Mouse (Mus musculus): Measurements from ENCODE around the gene Rpa1. TPM values are rescaled to one million over a fixed set of nuclear protein-coding genes. Genes with fewer than 3 reads are reported as not detected.

The Rpa1 gene
- polyA plus RNA-seq, 1 experiment, result 62.8 TPM

DNA sequence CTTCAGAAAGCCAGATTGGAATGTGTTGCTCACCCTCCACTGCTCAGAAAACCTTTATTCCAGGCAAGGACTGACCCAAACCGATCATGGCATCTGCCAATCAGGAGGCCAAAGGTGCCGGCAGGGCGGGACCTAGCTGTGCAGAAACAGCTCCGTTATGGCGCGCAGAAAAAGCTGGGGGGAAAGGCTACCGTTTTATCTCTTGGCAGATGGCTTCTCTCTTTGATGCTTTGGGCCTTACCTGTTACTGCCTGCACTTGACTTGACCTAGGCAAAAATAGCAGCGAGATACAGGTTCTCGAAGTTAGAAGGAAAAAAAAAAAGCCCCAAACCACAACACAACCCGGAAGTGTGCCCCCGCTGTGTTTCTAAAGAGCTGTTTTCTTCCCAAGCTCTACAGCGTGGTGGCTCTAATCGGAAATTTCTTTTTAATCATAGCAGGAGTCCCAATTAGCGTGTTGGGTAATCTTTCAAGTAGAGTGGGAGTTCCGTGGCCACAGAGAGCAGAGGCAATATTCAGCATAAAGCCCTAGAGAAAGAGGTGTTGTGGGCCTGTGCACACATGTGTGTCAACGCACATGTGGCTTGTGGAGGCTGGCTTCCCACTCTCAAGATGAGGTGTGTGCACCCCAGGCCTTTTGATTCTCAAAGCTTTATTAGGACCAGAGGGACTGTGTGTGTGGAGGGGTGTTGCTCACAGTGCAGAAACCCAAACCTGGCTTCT lies 68.6 kb downstream of the Rpa1 start:
- peak; percentile 60 for DNase-seq

GRCm38 (mm10) chr11:75279013-75279341 lies 69.1 kb downstream of the Rpa1 start:
- peak overlapping the region; percentile 79 for H3K27ac ChIP-seq (ENCODE audit: control insufficient read depth, insufficient read depth, low read length)

More for the DNA sequence above, 68.6 kb downstream of the Rpa1 start:
- TF ChIP-seq POLR2A (IDR thresholded peaks at IDR 0.05; ENCODE audit: control insufficient read depth, extremely low read depth, insufficient read depth, low read length, poor library complexity), result no peak
- TF ChIP-seq CTCF (IDR thresholded peaks at IDR 0.05; ENCODE audit: borderline replicate concordance, control insufficient read depth, extremely low read depth, insufficient read depth, low read length, poor library complexity), result no peak
- Histone ChIP-seq H3K36me3 (ENCODE audit: control insufficient read depth, insufficient read depth, low read length) (no peaks in the 10 kb centered on the region), H3K27ac (ENCODE audit: control insufficient read depth, insufficient read depth, low read length) (peak overlapping the region; percentile 79), H3K4me3 (ENCODE audit: control insufficient read depth, insufficient read depth, low read length) (peak overlapping the region; percentile 46), H3K27me3 (ENCODE audit: control insufficient read depth, insufficient read depth, low read length) (no peaks in the 10 kb centered on the region), H3K4me1 (replicated peaks; ENCODE audit: control insufficient read depth, insufficient read depth, low read length) (peaks cover 48% of the 10 kb centered on the region)
- WGBS, result 3% methylated on average over 16 of the region's 16 CpGs

DNA sequence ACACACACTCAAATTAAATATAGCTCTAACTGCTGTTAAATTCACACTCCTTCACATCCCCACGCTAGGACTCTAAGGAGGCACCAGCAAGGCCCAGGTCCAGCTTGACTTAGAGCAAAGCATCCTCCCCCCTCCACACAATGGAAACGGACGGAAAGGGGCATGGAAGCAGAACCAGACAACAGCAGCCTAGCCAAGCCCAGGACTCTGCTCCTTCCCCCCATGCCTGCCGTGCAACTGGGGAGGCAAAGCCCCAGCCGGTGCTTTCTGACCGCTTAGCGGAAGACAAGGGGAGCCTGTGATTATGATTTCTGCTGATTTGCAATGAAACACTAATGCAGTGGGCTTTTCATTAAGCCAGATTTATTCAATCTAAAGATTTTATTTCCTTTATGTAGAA lies 70.0 kb downstream of the Rpa1 start:
- no peaks in the 10 kb centered on the region for H3K36me3 ChIP-seq (ENCODE audit: control insufficient read depth, insufficient read depth, low read length)
- WGBS, result 97% methylated on average over 7 of the region's 7 CpGs
- TF ChIP-seq POLR2A (IDR thresholded peaks at IDR 0.05; ENCODE audit: control insufficient read depth, extremely low read depth, insufficient read depth, low read length, poor library complexity), result no peak
- no peak for TF ChIP-seq CTCF (IDR thresholded peaks at IDR 0.05; ENCODE audit: borderline replicate concordance, control insufficient read depth, extremely low read depth, insufficient read depth, low read length, poor library complexity)
- no peak overlapping the region for H3K27ac ChIP-seq (ENCODE audit: control insufficient read depth, insufficient read depth, low read length)
- no peak overlapping the region for H3K4me3 ChIP-seq (ENCODE audit: control insufficient read depth, insufficient read depth, low read length)
- DNase-seq, result no peak
- peaks cover 56% of the 10 kb centered on the region for H3K4me1 ChIP-seq (replicated peaks; ENCODE audit: control insufficient read depth, insufficient read depth, low read length)
- no peaks in the 10 kb centered on the region for H3K27me3 ChIP-seq (ENCODE audit: control insufficient read depth, insufficient read depth, low read length)

More at GRCm38 (mm10) chr11:75279013-75279341, 69.1 kb downstream of the Rpa1 start:
- TF ChIP-seq CTCF (IDR thresholded peaks at IDR 0.05; ENCODE audit: borderline replicate concordance, control insufficient read depth, extremely low read depth, insufficient read depth, low read length, poor library complexity), result no peak
- no peak for TF ChIP-seq POLR2A (IDR thresholded peaks at IDR 0.05; ENCODE audit: control insufficient read depth, extremely low read depth, insufficient read depth, low read length, poor library complexity)
- H3K36me3 ChIP-seq (ENCODE audit: control insufficient read depth, insufficient read depth, low read length), result no peaks in the 10 kb centered on the region
- H3K27me3 ChIP-seq (ENCODE audit: control insufficient read depth, insufficient read depth, low read length), result no peaks in the 10 kb centered on the region
- H3K4me3 ChIP-seq (ENCODE audit: control insufficient read depth, insufficient read depth, low read length), result peak overlapping the region; percentile 46
- 41% methylated on average over 4 of the region's 4 CpGs for WGBS
- DNase-seq, result no peak
- peaks cover 52% of the 10 kb centered on the region for H3K4me1 ChIP-seq (replicated peaks; ENCODE audit: control insufficient read depth, insufficient read depth, low read length)

DNA sequence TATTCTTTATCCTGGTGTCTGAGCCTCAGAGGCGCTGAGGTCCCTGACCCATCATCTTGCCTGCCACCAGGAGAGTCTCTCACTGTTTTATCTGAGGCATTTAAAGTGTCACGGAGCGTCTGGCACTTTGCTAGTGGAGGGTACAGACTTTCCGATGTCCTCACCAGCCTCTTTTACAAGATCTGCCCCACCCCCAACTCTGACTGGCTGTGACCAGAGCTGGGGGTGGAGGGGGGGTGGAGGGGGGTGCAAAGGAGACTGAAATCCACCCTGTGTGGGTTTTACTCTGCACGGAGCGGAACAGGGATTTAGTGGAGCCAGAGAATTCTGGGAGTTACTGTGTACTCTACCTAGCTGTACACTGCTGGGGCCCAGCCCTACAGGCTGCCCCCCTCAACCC lies 73.1 kb downstream of the Rpa1 start:
- no peak overlapping the region for H3K4me3 ChIP-seq (ENCODE audit: control insufficient read depth, insufficient read depth, low read length)
- peaks cover 28% of the 10 kb centered on the region for H3K4me1 ChIP-seq (replicated peaks; ENCODE audit: control insufficient read depth, insufficient read depth, low read length)
- H3K27ac ChIP-seq (ENCODE audit: control insufficient read depth, insufficient read depth, low read length), result no peak overlapping the region
- WGBS, result 92% methylated on average over 6 of the region's 6 CpGs
- no peaks in the 10 kb centered on the region for H3K36me3 ChIP-seq (ENCODE audit: control insufficient read depth, insufficient read depth, low read length)
- TF ChIP-seq CTCF (IDR thresholded peaks at IDR 0.05; ENCODE audit: borderline replicate concordance, control insufficient read depth, extremely low read depth, insufficient read depth, low read length, poor library complexity), result no peak
- no peak for TF ChIP-seq POLR2A (IDR thresholded peaks at IDR 0.05; ENCODE audit: control insufficient read depth, extremely low read depth, insufficient read depth, low read length, poor library complexity)
- no peak for DNase-seq
- H3K27me3 ChIP-seq (ENCODE audit: control insufficient read depth, insufficient read depth, low read length), result no peaks in the 10 kb centered on the region

GRCm38 (mm10) chr11:75273466-75273865 lies 74.7 kb downstream of the Rpa1 start:
- Histone ChIP-seq H3K27me3 (ENCODE audit: control insufficient read depth, insufficient read depth, low read length) (no peaks in the 10 kb centered on the region), H3K27ac (ENCODE audit: control insufficient read depth, insufficient read depth, low read length) (no peak overlapping the region), H3K4me1 (replicated peaks; ENCODE audit: control insufficient read depth, insufficient read depth, low read length) (peaks cover 20% of the 10 kb centered on the region), H3K4me3 (ENCODE audit: control insufficient read depth, insufficient read depth, low read length) (no peak overlapping the region), H3K36me3 (ENCODE audit: control insufficient read depth, insufficient read depth, low read length) (no peaks in the 10 kb centered on the region)
- 47% methylated on average over 8 of the region's 8 CpGs for WGBS
- DNase-seq, result no peak
- TF ChIP-seq POLR2A (IDR thresholded peaks at IDR 0.05; ENCODE audit: control insufficient read depth, extremely low read depth, insufficient read depth, low read length, poor library complexity) (no peak), CTCF (IDR thresholded peaks at IDR 0.05; ENCODE audit: borderline replicate concordance, control insufficient read depth, extremely low read depth, insufficient read depth, low read length, poor library complexity) (no peak)

- no peak for TF ChIP-seq POLR2A (IDR thresholded peaks at IDR 0.05; ENCODE audit: control insufficient read depth, extremely low read depth, insufficient read depth, low read length, poor library complexity)
- TF ChIP-seq CTCF (IDR thresholded peaks at IDR 0.05; ENCODE audit: borderline replicate concordance, control insufficient read depth, extremely low read depth, insufficient read depth, low read length, poor library complexity), result no peak
- 86% methylated on average over 7 of the region's 7 CpGs for WGBS
- H3K27ac ChIP-seq (ENCODE audit: control insufficient read depth, insufficient read depth, low read length), result no peak overlapping the region
- H3K27me3 ChIP-seq (ENCODE audit: control insufficient read depth, insufficient read depth, low read length), result no peaks in the 10 kb centered on the region
- DNase-seq, result no peak
- peaks cover 23% of the 10 kb centered on the region for H3K4me1 ChIP-seq (replicated peaks; ENCODE audit: control insufficient read depth, insufficient read depth, low read length)
- 0 out of 2 replicates have a peak, but pooled peaks cover 4% of the 10 kb centered on the region for H3K36me3 ChIP-seq (ENCODE audit: control insufficient read depth, insufficient read depth, low read length)
- H3K4me3 ChIP-seq (ENCODE audit: control insufficient read depth, insufficient read depth, low read length), result no peak overlapping the region
Measured at GRCm38 (mm10) chr11:75270985-75271434, 77.1 kb downstream of the Rpa1 start.
